Mouse (Mus musculus) MEL-GATA-1-ER (cell line): Measurements from ENCODE around the gene Sim2.

Experiments
- DNase-seq: peaks from one replicate; pipeline ENCODE4 v3.0.0-alpha.2; 2012; ENCODE audit warnings: low read depth; ENCODE audit errors: extremely low read depth

The Sim2 gene

GRCm38 (mm10) chr16:94163051-94163450, 78.3 kb downstream of the Sim2 start:
- no peak for DNase-seq

GRCm38 (mm10) chr16:94164236-94164635, 79.5 kb downstream of the Sim2 start:
- no peak for DNase-seq

- no peak for DNase-seq
Measured at GRCm38 (mm10) chr16:94164978-94165377, 80.2 kb downstream of the Sim2 start.

GRCm38 (mm10) chr16:94168655-94169545, 84.2 kb downstream of the Sim2 start:
- DNase-seq: no peak

GRCm38 (mm10) chr16:94170218-94170617, 85.5 kb downstream of the Sim2 start:
- DNase-seq: no peak

- no peak for DNase-seq
Measured at GRCm38 (mm10) chr16:94173361-94173760, 88.6 kb downstream of the Sim2 start.

- DNase-seq: no peak
Measured at GRCm38 (mm10) chr16:94175366-94175986, 90.7 kb downstream of the Sim2 start.
